Mouse (Mus musculus): ENCODE data around the gene Cacng5.

DNA sequence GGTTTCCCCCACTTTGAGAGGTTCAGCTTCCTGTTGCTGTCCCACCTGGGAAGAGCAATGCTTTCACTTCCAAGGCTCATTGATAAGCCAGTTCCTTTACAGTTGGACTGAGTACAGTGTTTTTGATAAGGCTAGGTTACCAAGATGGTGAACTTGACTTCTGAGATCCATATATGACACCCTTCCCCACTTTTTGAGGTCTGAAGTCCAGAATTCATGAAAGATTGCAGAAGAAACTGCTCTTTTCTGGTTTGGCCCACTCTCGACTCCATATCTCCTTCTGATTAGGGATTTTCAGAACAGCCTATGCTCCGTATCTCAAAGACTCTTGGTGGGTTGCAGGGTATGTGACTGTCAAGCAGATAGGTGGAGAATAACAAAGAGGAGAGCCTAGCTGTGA is 22.1 kb upstream of the Cacng5 start:
- no peak for TF ChIP-seq CTCF (IDR thresholded peaks at IDR 0.05; ENCODE audit: insufficient read depth, low read length)
- no peak for TF ChIP-seq POLR2A (IDR thresholded peaks at IDR 0.05; ENCODE audit: borderline replicate concordance, extremely low read depth, low read depth, low read length)

All from lung, adult 2 months (tissue).